Mouse (Mus musculus) CD8-positive naive resting alpha-beta T cell, adult 2 months (primary cell): ENCODE results near the gene Wdr46.
"Not testable (repeated sequence)": the region's sequence is repeated elsewhere in the genome, so short reads cannot be mapped to it uniquely, and the experiment has no call there.

Experiments used
- DNase-seq, 2 experiments: peaks; one replicate each; pipeline ENCODE4 v3.0.0; 2022; ENCODE audit warnings: low read depth in 2 of 2, low spot score in 2 of 2

Wdr46 gene

DNA sequence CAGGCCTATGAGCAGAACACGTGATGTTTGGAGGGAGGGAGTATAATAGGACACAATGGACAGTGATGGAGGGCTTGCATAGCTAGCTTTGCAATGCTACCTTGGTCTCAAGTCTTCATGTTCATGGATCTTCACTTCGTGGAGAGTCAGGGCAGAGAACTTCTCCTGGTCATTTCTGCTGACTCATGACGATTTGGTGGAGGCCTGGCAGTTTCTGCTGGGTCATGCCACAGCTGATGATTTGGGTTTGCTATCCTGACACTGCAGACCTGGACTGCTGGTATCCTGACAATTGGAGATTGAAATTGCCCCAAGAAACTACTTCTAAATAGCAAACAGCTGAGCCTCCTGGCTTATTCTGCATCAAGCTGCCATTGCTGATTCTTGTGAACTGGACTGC, 33.1 kb downstream of the Wdr46 start:
- DNase-seq = no peak

GRCm38 (mm10) chr17:33977861-33978557, 37.5 kb downstream of the Wdr46 start:
- no peak for DNase-seq

DNA sequence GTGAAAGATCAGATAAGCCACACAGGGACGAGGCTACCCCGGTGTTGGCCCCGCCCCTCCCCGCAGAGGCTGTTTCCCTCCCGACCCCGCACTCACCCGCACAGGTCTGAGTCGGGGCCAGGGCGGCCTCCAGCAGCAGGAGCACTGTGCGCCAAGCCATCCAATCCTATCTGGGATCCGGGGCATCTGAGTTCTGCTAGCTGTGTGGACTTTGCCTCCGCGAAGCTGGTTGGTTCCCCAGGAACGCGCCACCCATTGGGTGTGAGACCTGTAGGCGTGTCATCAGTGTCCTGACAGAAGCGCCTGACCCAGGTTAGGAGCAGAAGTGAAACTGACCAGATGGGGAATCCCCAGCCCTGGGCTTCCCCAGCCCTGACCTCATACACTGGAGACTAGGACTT, 38.2 kb downstream of the Wdr46 start:
- peak; percentile 58 to 63 for DNase-seq

DNA sequence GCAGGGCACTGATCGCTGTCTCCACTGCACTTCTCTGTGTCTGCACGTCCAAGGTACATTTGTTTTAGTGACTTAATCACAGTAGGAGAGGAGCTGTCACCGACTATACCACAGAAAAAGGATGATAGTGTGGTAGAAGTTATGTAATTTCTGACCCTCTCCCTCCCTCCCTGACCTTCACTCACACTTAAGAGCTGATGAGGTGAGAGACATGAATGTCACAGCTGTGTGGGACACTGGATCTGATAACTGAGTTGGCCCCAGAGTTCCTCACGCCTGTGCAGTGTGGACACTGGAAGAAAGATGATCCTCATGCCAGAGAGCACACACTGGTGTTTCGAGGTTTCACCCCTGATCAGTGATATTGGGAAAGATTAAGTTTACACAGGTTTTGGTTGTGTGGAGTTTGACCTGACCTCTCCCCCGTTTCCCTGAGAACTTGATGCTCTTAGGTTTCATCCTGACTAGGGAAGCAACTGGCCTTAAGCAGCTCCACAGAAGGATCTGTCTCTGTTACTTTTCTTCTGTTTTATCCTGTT, 39.1 kb downstream of the Wdr46 start:
- no peak for DNase-seq

DNA sequence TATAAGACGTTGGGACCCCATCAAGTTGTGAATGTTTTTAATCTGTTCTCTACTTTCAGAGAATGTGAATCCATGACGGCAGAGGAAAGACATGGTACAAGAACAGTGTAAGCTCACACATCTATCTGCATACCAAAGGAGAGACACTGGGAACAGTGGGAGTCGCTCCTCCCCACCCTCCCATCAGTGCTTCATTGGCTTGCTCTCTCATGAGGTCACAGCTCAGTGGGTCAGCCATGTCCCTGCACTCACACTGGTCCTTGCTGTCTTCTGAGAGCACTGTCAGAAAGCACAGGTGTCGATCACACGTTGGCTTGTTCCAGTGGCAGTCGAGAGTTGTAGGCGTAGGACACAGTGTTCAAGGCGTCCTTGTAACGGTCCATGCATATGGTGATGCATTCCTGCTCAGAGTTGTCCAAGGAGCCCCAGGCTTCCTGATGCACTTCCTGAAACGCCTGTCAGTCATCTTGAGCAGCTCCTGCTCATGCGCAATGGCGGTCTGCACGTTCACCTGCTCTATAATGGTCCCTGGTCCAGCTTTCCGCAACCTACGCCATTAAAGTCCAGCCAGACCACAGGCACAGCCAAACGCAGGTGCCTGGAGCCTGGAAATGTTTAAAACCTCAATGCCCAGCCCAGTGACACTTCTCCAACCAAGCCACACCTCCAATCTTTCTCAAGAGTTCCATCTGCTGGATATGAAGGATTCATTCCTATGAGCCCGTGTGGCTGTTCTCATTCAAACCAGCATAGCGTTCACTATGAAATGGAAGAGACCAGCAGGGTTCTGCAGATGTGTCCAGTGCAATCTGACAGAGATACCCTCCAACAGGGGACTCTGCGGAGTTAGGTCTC, 39.9 kb downstream of the Wdr46 start:
- DNase-seq = no peak

GRCm38 (mm10) chr17:33981192-33981909, 40.9 kb downstream of the Wdr46 start:
- DNase-seq = peak; percentile 81 to 87

- DNase-seq = peak; percentile 66 to 68
These were observed 41.7 kb downstream of the Wdr46 start for GRCm38 (mm10) chr17:33982136-33982535.

- DNase-seq = peak in 1 of 2 experiments; percentile 73
These were observed 51.6 kb downstream of the Wdr46 start for GRCm38 (mm10) chr17:33991788-33992664.

- DNase-seq = no peak
These were observed 54.5 kb downstream of the Wdr46 start for GRCm38 (mm10) chr17:33994959-33995358.

- peak in 1 of 2 experiments; percentile 44 for DNase-seq
These were observed 55.2 kb downstream of the Wdr46 start for GRCm38 (mm10) chr17:33995651-33996050.

DNA sequence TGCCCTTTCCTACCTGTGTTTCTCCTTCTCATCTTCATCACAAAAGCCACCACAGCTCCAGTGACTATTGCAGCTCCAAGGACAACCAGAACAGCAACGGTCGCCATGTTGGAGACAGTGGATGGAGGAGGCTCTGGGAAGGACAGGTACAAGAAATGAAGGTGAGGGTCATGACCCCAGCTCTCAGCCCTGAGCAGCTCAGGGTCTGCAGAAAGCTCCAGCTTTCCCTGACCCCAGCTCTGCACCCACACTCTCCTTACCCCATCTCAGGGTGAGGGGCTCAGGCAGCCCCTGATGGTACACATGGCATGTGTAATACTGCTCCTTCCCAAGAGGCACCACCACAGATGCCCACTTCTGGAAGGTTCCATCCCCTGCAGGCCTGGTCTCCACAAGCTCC, 56.6 kb downstream of the Wdr46 start:
- not testable (repeated sequence) for DNase-seq

- DNase-seq = peak in 1 of 2 experiments; percentile 36
These were observed 58.2 kb downstream of the Wdr46 start for GRCm38 (mm10) chr17:33998697-33999096.
